Mouse (Mus musculus) brain, embryonic 14.5 days (tissue): ENCODE measurements around the gene Kif26b.

Experiments used
- CTCF ChIP-seq: fragments of 200-500 bp; IDR thresholded peaks from 2 replicates; pipeline ENCODE4 v1.5.1; 2012; ENCODE audit warnings: inconsistent platforms, mild to moderate bottlenecking, moderate library complexity, borderline replicate concordance; ENCODE audit not compliant: insufficient read depth, insufficient read length; ENCODE audit errors: extremely low read depth
- POLR2A ChIP-seq: fragments of 200-500 bp; IDR thresholded peaks from 2 replicates; pipeline ENCODE4 v1.6.1; 2012; ENCODE audit warnings: mild to moderate bottlenecking, inconsistent platforms, borderline replicate concordance; ENCODE audit not compliant: poor library complexity, insufficient read depth, insufficient read length, severe bottlenecking; ENCODE audit errors: extremely low read depth

GRCm38 (mm10) chr1:178747279-178748221, 218.6 kb downstream of the Kif26b start:
- TF ChIP-seq POLR2A (no peak), CTCF (no peak)
